Mouse (Mus musculus) stomach, embryonic 14.5 days (tissue): ENCODE measurements around the gene Dock11. TPM values are rescaled to one million over a fixed set of nuclear protein-coding genes. Genes with fewer than 3 reads are reported as not detected.
A peak's percentile ranks its signal among the peaks of the same experiment; 100 is the strongest.

Experiments used
- ATAC-seq: fragments of 200-750 bp; cut with Nextera tagmentation; 2 replicates; pipeline ENCODE4 v1.8.0; 2017; ENCODE audit warnings: low read depth, moderate TSS enrichment; ENCODE audit not compliant: insufficient number of reproducible peaks, insufficient read depth, low FRiP score
- H3K27ac ChIP-seq: fragments of 300-500 bp; sonication (generic); 2 replicates; pipeline ENCODE4 v1.5.1; 2014; ENCODE audit warnings: mild to moderate bottlenecking, low read length, moderate library complexity, mixed read lengths
- H3K27me3 ChIP-seq: fragments of 300-500 bp; sonication (generic); 2 replicates; pipeline ENCODE4 v1.6.1; 2014; ENCODE audit warnings: low read length, control low read depth, mixed read lengths; ENCODE audit not compliant: control insufficient read depth, insufficient read depth
- H3K36me3 ChIP-seq: fragments of 300-500 bp; sonication (generic); 2 replicates; pipeline ENCODE4 v1.6.1; 2014; ENCODE audit warnings: mild to moderate bottlenecking, control low read depth, low read length, moderate library complexity, mixed read lengths; ENCODE audit not compliant: control insufficient read depth, insufficient read depth
- H3K4me1 ChIP-seq: fragments of 300-500 bp; sonication (generic); 2 replicates; pipeline ENCODE4 v1.6.1; 2014; ENCODE audit warnings: low read length, control low read depth, mixed read lengths; ENCODE audit not compliant: control insufficient read depth, insufficient read depth
- H3K4me2 ChIP-seq: fragments of 300-500 bp; sonication (generic); replicated peaks from 2 replicates; pipeline ENCODE4 v1.6.1; 2014; ENCODE audit warnings: low read depth, low read length, control low read depth
- H3K4me3 ChIP-seq: fragments of 300-500 bp; sonication (generic); 2 replicates; pipeline ENCODE4 v1.5.1; 2014; ENCODE audit warnings: low read depth, low read length, control low read depth
- H3K9ac ChIP-seq: fragments of 300-500 bp; sonication (generic); replicated peaks from 2 replicates; pipeline ENCODE4 v1.6.1; 2014; ENCODE audit warnings: low read depth, mild to moderate bottlenecking, control low read depth, low read length, moderate library complexity, mixed read lengths
- H3K9me3 ChIP-seq: fragments of 300-500 bp; sonication (generic); 2 replicates; pipeline ENCODE4 v1.6.1; 2016; ENCODE audit warnings: low read depth, low read length, control low read depth; ENCODE audit not compliant: control insufficient read depth
- whole genome bisulfite sequencing: fragments of 180-500 bp; shearing (Covaris S2); extraction: QIAGEN DNeasy Blood & Tissue Kit; methylation state at CpG from one replicate; pipeline ENCODE4 v1.1.7; 2014; 5-methylcytosine and 5-hydroxymethylcytosine counted together
- polyA plus RNA-seq: library from polyadenylated mRNA; unstranded; fragments of >200 nt; fragmentation: Nextera tagmentation; extraction: Ambion mirVana; gene quantifications from 2 replicates; pipeline ENCODE4 v1.2.1, GENCODE M21; 2014

Gene Dock11
- polyA plus RNA-seq = 24.4 and 24.9 TPM in 2 replicates

GRCm38 (mm10) chrX:35888087-35888895, at the start of gene Dock11:
Gene Dock11 (plus strand): TSS chrX:35888832.
- Histone ChIP-seq H3K4me2 (peak within 1 kb of the TSS; percentile 53), H3K4me1 (no peaks in the 10 kb centered on the region), H3K36me3 (no peaks in the 10 kb centered on the region), H3K27me3 (no peaks in the 10 kb centered on the region), H3K9me3 (no peaks in the 10 kb centered on the region), H3K27ac (peak within 1 kb of the TSS; percentile 63; the same call in 1 of the 2 replicates), H3K4me3 (peak within 1 kb of the TSS; percentile 48), H3K9ac (peak within 1 kb of the TSS; percentile 48)
- ATAC-seq = peak; percentile 80
- 25% methylated on average over 28 of the region's 38 CpGs for WGBS

GRCm38 (mm10) chrX:35879703-35880102, 8.9 kb upstream of the Dock11 start:
- Histone ChIP-seq H3K4me3 (no peak overlapping the region), H3K36me3 (no peaks in the 10 kb centered on the region), H3K4me2 (no peak overlapping the region), H3K4me1 (no peaks in the 10 kb centered on the region), H3K9me3 (no peaks in the 10 kb centered on the region), H3K27me3 (no peaks in the 10 kb centered on the region), H3K27ac (no peak overlapping the region), H3K9ac (no peak overlapping the region)
- WGBS = 65% methylated on average over 1 of the region's 1 CpGs
- ATAC-seq = no peak

GRCm38 (mm10) chrX:35888945-35889799, 540 bp downstream of the Dock11 start:
- 23% methylated on average over 50 of the region's 58 CpGs for WGBS

GRCm38 (mm10) chrX:35889800-35890106, 1.1 kb downstream of the Dock11 start:
- no peaks in the 10 kb centered on the region for H3K9me3 ChIP-seq
- no peaks in the 10 kb centered on the region for H3K4me1 ChIP-seq
- H3K4me2 ChIP-seq = peak overlapping the region; percentile 53
- peak; percentile 2; the same call in 1 of the 2 replicates for ATAC-seq
- no peaks in the 10 kb centered on the region for H3K36me3 ChIP-seq
- no peak overlapping the region for H3K27ac ChIP-seq
- H3K27me3 ChIP-seq = no peaks in the 10 kb centered on the region
- no peak overlapping the region for H3K9ac ChIP-seq
- WGBS = 11% methylated on average over 8 of the region's 8 CpGs
- H3K4me3 ChIP-seq = peak overlapping the region; percentile 48

More at GRCm38 (mm10) chrX:35888945-35889799, 540 bp downstream of the Dock11 start:
- H3K27me3 ChIP-seq = no peaks in the 10 kb centered on the region
- peak overlapping the region; percentile 48 for H3K9ac ChIP-seq
- H3K9me3 ChIP-seq = no peaks in the 10 kb centered on the region
- peak overlapping the region; percentile 53 for H3K4me2 ChIP-seq
- peak overlapping the region; percentile 48 for H3K4me3 ChIP-seq
- H3K36me3 ChIP-seq = no peaks in the 10 kb centered on the region
- H3K4me1 ChIP-seq = no peaks in the 10 kb centered on the region
- peak overlapping the region; percentile 63; the same call in 1 of the 2 replicates for H3K27ac ChIP-seq
- peak; percentile 53 for ATAC-seq

GRCm38 (mm10) chrX:35891534-35892125, 3.0 kb downstream of the Dock11 start:
- Histone ChIP-seq H3K9me3 (no peaks in the 10 kb centered on the region), H3K4me2 (no peak overlapping the region), H3K9ac (no peak overlapping the region), H3K4me1 (no peaks in the 10 kb centered on the region), H3K36me3 (no peaks in the 10 kb centered on the region), H3K4me3 (no peak overlapping the region), H3K27ac (no peak overlapping the region), H3K27me3 (no peaks in the 10 kb centered on the region)
- no peak for ATAC-seq
- 72% methylated on average over 5 of the region's 5 CpGs for WGBS

- Histone ChIP-seq H3K4me3 (no peak overlapping the region), H3K4me1 (no peaks in the 10 kb centered on the region), H3K9ac (no peak overlapping the region), H3K4me2 (no peak overlapping the region), H3K36me3 (no peaks in the 10 kb centered on the region), H3K9me3 (no peaks in the 10 kb centered on the region), H3K27ac (no peak overlapping the region), H3K27me3 (no peaks in the 10 kb centered on the region)
- ATAC-seq = no peak
- WGBS = 66% methylated on average over 5 of the region's 5 CpGs
Measured at GRCm38 (mm10) chrX:35892377-35892776, 3.7 kb downstream of the Dock11 start.

GRCm38 (mm10) chrX:35897648-35898500, 9.2 kb downstream of the Dock11 start:
- H3K4me3 ChIP-seq = no peak overlapping the region
- no peaks in the 10 kb centered on the region for H3K9me3 ChIP-seq
- H3K4me1 ChIP-seq = no peaks in the 10 kb centered on the region
- no peak for ATAC-seq
- H3K36me3 ChIP-seq = no peaks in the 10 kb centered on the region
- H3K4me2 ChIP-seq = no peak overlapping the region
- whole genome bisulfite sequencing = 73% methylated on average over 11 of the region's 11 CpGs
- H3K27ac ChIP-seq = no peak overlapping the region
- no peak overlapping the region for H3K9ac ChIP-seq
- no peaks in the 10 kb centered on the region for H3K27me3 ChIP-seq

- H3K9ac ChIP-seq = no peak overlapping the region
- no peaks in the 10 kb centered on the region for H3K4me1 ChIP-seq
- H3K4me2 ChIP-seq = no peak overlapping the region
- no peaks in the 10 kb centered on the region for H3K9me3 ChIP-seq
- H3K27ac ChIP-seq = no peak overlapping the region
- no peaks in the 10 kb centered on the region for H3K36me3 ChIP-seq
- no peaks in the 10 kb centered on the region for H3K27me3 ChIP-seq
- no peak for ATAC-seq
- no peak overlapping the region for H3K4me3 ChIP-seq
- WGBS = 95% methylated on average over 2 of the region's 2 CpGs
Measured at GRCm38 (mm10) chrX:35898501-35898766, 9.8 kb downstream of the Dock11 start.
